Mouse (Mus musculus) liver, embryonic 16.5 days (tissue): ENCODE data around the gene Hsdl2. TPM values are rescaled to one million over a fixed set of nuclear protein-coding genes. Genes with fewer than 3 reads are reported as not detected.

Source experiments
- ATAC-seq: fragments of 200-750 bp; cut with Nextera tagmentation; 2 replicates; pipeline ENCODE4 v1.8.0; 2017; ENCODE audit warnings: low read depth, mild to moderate bottlenecking, moderate number of reproducible peaks, moderate library complexity
- H3K27ac ChIP-seq: fragments of 300-500 bp; sonication (generic); 2 replicates; pipeline ENCODE4 v1.5.1; 2014; ENCODE audit warnings: mild to moderate bottlenecking, low read length
- H3K27me3 ChIP-seq: fragments of 300-500 bp; sonication (generic); 2 replicates; pipeline ENCODE4 v1.6.1; 2014; ENCODE audit warnings: low read depth, low read length, mixed read lengths; ENCODE audit not compliant: control insufficient read depth, insufficient read depth
- H3K36me3 ChIP-seq: fragments of 300-500 bp; sonication (generic); 2 replicates; pipeline ENCODE4 v1.6.1; 2014; ENCODE audit warnings: mild to moderate bottlenecking; ENCODE audit not compliant: control insufficient read depth, insufficient read depth
- H3K4me1 ChIP-seq: fragments of 300-500 bp; sonication (generic); 2 replicates; pipeline ENCODE4 v1.6.1; 2014; ENCODE audit warnings: low read depth, low read length, mixed read lengths; ENCODE audit not compliant: control insufficient read depth
- H3K4me2 ChIP-seq: fragments of 300-500 bp; sonication (generic); 2 replicates; pipeline ENCODE4 v1.6.1; 2014; ENCODE audit warnings: low read depth, low read length, mixed read lengths
- H3K4me3 ChIP-seq: fragments of 300-500 bp; sonication (generic); 2 replicates; pipeline ENCODE4 v1.5.1; 2014; ENCODE audit warnings: low read depth, mild to moderate bottlenecking, low read length
- H3K9ac ChIP-seq: fragments of 300-500 bp; sonication (generic); 2 replicates; pipeline ENCODE4 v1.6.1; 2014; ENCODE audit warnings: low read depth, low read length
- H3K9me3 ChIP-seq: fragments of 300-500 bp; sonication (generic); replicated peaks from 2 replicates; pipeline ENCODE4 v1.6.1; 2016; ENCODE audit warnings: low read length; ENCODE audit not compliant: control insufficient read depth
- WGBS: fragments of 180-500 bp; shearing (Covaris S2); extraction: QIAGEN DNeasy Blood & Tissue Kit; methylation state at CpG from one replicate; pipeline ENCODE4 v1.1.7; 2014; ENCODE audit not compliant: insufficient replicate concordance; 5-methylcytosine and 5-hydroxymethylcytosine counted together
- polyA plus RNA-seq: library from polyadenylated mRNA; unstranded; fragments of >200 nt; fragmentation: Nextera tagmentation; extraction: Ambion mirVana; gene quantifications from 2 replicates; pipeline ENCODE4 v1.2.1, GENCODE M21; 2015

Gene Hsdl2
- polyA plus RNA-seq, 1 experiment from 2014 or later, result 20.9 TPM

- no peak overlapping the region for H3K9ac ChIP-seq
- no peaks in the 10 kb centered on the region for H3K9me3 ChIP-seq
- no peak overlapping the region for H3K4me3 ChIP-seq
- no peak for ATAC-seq
- peak overlapping the region; percentile 44; the same call in 1 of the 2 replicates for H3K27ac ChIP-seq
- H3K4me1 ChIP-seq, result peaks cover 24% of the 10 kb centered on the region
- H3K4me2 ChIP-seq, result no peak overlapping the region
- H3K27me3 ChIP-seq, result no peaks in the 10 kb centered on the region
- WGBS, result 66% methylated on average over 3 of the region's 3 CpGs
- no peaks in the 10 kb centered on the region for H3K36me3 ChIP-seq
These were observed 85.4 kb downstream of the Hsdl2 start for GRCm38 (mm10) chr4:59666550-59667317.

- 69% methylated on average over 3 of the region's 3 CpGs for WGBS
- H3K4me1 ChIP-seq, result peaks cover 26% of the 10 kb centered on the region
These were observed 86.7 kb downstream of the Hsdl2 start for GRCm38 (mm10) chr4:59668050-59668449.

More at GRCm38 (mm10) chr4:59668050-59668449, 86.7 kb downstream of the Hsdl2 start:
- Histone ChIP-seq H3K9ac (no peak overlapping the region), H3K4me2 (no peak overlapping the region), H3K9me3 (no peaks in the 10 kb centered on the region), H3K4me3 (no peak overlapping the region), H3K27ac (no peak overlapping the region), H3K27me3 (no peaks in the 10 kb centered on the region), H3K36me3 (no peaks in the 10 kb centered on the region)
- ATAC-seq, result no peak

Other genes with a start within 250 kb of the Hsdl2 start
- gene Susd1, start 142.9 kb upstream of the Hsdl2 start, polyA plus RNA-seq, result 10.6 and 11.2 TPM in 2 replicates
- gene Ptbp3, start 32.2 kb upstream of the Hsdl2 start, polyA plus RNA-seq, result 52.4 and 54.2 TPM in 2 replicates
- 8.1 and 8.3 TPM in 2 replicates for gene E130308A19Rik, start 44.6 kb downstream of the Hsdl2 start, polyA plus RNA-seq
- gene Inip, start 220.0 kb downstream of the Hsdl2 start, polyA plus RNA-seq, result 14.0 and 16.3 TPM in 2 replicates
- gene Snx30, start 224.3 kb downstream of the Hsdl2 start, polyA plus RNA-seq, result 3.6 and 5.0 TPM in 2 replicates